Mouse (Mus musculus): ENCODE measurements around the gene Cdc42bpa.
A peak's percentile ranks its signal among the peaks of the same experiment; 100 is the strongest.

Cdc42bpa gene

DNA sequence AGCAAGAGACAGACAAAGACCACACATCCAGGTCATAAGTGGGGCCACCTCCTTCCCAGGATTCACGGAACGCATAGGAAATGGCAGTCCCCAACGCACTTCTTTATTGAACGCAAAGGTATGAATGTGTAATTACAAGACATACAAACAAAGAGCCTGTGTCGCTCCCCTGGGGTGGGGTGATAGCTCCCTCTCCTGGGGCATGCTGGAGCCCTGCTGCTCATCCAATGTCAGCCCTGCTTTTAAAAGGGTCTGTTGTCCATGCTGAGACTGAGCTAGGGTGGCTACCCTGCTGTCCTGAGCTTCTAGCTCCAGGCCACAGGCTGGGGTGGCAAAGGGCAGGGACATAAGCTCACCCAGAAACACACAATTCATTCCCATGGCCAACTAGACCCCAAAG, 206.3 kb downstream of the Cdc42bpa start:
- DNase-seq (ENCODE audit: low read depth, low spot score) = no peak

DNA sequence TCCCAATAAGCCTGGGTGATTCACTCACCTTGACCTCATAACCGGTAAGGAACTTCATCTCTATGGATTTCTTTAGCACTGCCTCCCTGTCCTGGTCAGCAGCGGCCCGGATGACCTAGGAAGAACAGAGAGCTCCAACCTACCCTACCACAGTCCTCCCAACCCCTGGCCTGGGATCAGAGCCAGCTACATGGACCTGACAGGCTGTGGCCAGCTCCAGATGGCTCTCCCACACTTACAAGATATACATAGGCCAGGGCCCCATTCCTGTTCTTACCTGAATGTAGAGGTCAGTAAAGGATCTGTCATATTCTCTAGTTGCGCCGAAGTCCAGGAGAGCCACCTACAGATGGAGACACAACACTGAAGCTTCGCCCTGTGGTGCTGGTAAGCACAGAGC, 208.0 kb downstream of the Cdc42bpa start:
- no peak for DNase-seq (ENCODE audit: low read depth, low spot score)

DNA sequence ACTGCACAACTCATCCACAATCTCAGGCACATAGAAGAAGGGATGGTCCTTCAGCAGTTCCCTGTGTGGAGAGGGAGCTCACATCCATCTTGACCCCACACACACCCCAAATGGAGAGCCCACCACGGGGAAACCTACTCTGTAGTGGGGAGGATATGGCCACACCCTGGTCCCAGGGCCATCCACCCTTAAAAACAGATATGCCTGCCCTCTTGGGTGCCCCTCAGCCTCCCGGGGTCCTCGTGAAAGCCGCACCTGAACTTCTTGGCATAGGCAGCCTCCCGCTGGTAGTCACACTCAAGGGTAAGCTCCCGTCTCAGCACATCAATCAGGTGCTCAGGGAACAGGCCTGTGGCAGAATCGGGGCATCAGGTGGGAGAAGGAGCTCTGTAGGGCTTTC, 208.9 kb downstream of the Cdc42bpa start:
- DNase-seq (ENCODE audit: low read depth, low spot score) = no peak

DNA sequence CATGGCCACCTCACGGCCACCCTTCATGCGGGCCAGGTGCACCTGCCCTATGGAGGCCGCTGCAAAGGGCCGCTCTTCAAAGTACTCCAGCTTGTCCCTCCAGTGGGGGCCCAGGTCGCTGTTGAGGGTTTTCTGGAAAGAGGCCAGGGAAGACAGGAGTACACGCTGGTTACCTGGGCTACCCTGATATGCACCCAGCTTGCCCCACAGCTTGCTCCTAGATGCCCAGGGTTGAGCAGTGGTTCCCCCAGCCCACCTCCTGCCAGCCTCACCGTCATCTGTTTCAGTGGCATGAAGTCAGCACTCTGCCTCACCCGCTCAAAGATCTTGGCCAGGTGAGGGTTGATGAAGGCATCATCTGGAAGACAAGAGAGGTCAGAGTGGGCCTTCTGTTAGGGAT, 209.8 kb downstream of the Cdc42bpa start:
- DNase-seq (ENCODE audit: low read depth, low spot score) = no peak

DNA sequence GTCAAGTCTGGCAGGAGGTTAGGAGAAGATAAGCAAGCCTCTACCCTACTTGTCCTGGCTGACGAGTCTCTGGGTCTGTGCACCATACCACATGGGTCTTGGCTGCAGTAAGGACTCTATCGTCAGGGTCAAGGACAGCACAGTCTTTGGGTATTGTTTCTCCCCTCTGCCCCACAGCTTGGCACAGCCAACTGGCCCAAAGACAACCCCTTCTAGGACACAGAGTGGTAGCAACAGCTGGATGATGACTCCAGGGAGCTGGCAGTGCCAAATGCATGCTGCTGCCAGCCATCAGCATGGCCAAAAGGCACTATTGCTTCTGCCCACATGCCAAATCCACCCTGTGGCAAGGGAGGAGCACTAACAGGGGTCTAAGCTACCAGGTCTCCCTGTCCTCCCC, 211.6 kb downstream of the Cdc42bpa start:
- no peak for DNase-seq (ENCODE audit: low read depth, low spot score)

DNA sequence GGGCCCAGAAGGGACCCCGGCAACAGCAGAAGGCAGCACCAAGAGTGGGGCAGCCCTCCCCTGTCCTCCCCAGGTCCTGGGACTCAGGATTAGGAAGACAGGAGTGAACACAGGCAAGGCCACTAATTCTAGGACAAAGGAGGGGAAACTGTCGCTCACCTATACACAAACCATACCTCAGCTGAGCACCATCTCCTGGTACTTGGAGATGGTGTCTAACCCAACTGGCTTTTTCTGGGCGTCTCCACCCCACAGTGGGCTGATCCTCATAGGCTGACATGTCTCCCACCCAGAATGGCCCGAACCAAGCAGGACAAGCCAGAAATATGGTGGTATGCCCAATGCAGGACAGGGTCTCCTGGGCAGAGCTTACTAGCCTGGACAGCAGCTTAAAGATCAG, 212.3 kb downstream of the Cdc42bpa start:
- DNase-seq (ENCODE audit: low read depth, low spot score) = no peak

DNA sequence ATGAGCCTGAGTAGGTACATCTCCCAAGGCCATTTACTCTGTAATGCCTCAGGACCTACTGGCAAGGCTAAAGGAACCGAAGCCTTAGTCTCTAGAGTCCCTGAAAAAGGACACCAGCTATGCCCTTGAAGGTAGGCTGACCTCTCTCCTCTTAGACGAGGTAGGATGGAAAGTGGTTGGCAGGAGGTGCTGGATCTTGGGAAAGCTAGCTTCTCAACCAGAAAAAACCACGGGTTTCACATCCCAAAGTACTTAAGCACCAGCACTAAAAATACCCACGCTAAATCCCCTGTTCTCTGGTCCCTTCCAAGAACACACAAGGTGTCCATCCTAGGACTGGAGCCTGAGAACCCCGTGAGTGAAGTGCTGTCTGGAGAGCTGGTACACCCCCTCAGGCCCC, 212.7 kb downstream of the Cdc42bpa start:
- no peak for DNase-seq (ENCODE audit: low read depth, low spot score)

DNA sequence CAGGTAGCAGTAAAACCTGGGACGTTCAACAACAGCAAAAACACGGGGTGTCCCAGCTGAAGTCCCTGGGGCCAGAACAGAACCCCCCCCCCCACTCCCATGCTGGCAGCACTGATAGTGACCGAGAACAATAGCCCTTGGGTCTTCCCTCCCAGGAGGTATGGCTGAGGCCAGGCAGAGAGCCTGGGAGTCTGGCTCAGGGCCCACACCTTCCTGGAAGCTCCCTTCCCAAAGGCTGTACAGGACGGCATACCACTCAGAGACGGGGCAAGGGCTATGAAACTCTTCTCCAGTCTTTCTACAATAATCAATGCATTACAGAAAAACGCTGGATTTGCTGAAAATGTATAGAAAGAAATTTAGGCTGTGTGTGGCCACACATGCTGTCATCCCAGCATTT, 214.4 kb downstream of the Cdc42bpa start:
- DNase-seq (ENCODE audit: low read depth, low spot score) = no peak

DNA sequence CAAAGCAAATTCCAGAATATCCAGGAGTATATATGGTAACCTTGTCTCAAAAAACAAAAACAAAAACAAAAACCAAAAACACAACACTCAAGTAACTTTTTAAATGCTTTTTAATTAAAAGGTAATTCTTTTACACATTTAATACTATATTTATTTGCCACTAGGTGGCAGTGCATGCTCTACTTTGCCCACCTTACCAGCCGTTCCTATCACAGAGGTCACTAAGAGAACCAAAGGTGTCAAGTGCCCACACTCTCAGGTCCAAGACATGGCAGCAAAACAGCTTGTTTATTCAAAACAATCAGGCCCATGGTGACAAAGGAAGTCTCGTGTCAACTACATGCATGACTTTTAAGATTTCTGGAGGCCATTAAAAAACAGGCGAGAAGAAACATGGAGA, 214.9 kb downstream of the Cdc42bpa start:
- DNase-seq (ENCODE audit: low read depth, low spot score) = peak; percentile 35

DNA sequence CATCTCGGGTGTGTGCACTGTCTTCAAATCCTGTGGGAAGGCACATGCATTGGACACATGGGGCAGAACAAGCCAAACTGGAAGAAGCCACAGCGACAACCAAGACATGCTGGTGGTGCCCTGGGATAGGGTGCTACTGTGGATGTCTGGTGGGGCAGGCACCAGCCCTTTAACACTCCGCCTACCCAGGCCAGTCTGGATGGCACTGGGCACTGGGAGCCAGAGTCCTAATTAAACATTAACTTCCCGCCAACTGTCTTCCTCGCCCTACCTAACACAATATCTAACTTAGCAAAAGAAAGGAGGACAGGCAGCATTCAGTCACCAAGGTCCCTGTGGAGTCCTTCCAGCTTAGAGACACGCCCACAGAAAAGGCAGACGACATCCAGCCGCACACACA, 215.4 kb downstream of the Cdc42bpa start:
- DNase-seq (ENCODE audit: low read depth, low spot score) = no peak

DNA sequence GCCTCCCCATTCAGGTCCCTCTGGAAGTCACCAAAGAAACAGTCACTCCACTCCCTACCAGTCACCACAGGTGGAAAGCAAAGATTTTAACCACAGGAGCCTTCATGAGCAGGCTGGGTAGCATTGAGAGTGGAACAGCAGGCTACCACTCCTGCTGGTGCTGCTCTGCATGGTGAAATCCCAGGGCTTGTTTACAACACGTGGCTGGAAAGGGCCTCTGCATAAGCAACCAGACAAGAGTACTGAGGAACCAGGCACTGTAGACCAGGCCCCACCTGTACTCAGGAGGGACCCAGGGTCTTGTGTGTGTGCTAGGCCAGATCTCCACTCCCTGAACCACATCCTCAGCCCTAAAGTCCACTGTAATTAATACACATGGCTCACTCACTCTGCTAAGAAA, 216.5 kb downstream of the Cdc42bpa start:
- DNase-seq (ENCODE audit: low read depth, low spot score) = no peak

DNA sequence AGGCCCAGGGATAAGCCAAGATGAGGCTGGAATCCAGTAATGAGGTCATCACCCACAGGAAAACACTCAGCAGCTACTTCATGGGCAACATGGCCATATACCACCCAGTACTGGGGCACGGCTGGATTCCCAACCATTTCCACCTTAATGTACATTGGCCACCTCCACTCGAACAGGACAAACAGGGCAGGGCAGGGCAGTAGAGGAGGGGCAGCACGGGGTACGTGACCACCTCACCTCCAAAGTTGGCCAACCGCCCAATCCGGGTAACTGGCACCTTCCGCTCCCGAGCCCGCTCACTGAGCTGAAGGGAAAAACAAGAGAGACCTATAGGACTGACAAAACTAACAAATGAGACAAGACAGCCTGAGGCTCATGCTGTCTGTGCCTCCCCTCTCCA, 218.1 kb downstream of the Cdc42bpa start:
- DNase-seq (ENCODE audit: low read depth, low spot score) = no peak

DNA sequence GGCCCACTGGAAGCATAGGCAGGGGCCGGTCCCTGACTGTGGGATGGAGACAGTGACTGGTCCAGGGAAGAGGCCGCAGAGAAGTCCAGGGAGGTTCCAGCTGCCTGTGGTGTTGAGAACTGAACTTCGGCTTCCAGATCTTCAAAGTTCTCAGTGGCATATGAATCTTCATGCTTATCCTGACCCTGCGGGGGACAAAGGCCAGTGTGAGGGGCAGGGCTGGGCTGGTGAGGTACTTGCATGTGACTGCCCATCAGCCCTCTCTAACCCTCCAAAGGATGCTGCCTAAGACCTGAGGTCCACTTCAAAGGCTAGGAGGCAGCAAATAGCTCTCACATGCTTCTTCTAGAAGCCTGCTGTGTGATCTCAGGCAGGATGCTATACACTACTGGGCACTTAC, 218.8 kb downstream of the Cdc42bpa start:
- no peak for DNase-seq (ENCODE audit: low read depth, low spot score)

DNA sequence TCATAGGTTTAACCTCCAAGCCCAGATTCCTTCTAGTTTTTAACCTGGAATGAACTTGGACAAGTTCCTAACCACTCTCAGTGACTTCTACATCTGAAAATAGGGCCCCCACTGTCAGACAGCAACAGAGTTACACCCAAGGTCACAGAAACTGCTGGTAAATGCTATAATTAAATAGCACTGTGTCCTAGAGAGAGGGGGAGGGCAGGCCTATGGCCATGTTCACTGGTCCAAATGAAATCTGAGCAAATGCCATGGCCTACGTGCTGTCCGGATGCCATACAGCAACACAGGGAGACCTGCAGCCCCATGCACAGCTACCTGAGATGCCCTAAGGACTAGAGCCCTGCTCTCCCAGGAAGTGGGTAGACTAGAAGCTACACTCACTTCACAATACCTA, 219.6 kb downstream of the Cdc42bpa start:
- no peak for DNase-seq (ENCODE audit: low read depth, low spot score)

DNA sequence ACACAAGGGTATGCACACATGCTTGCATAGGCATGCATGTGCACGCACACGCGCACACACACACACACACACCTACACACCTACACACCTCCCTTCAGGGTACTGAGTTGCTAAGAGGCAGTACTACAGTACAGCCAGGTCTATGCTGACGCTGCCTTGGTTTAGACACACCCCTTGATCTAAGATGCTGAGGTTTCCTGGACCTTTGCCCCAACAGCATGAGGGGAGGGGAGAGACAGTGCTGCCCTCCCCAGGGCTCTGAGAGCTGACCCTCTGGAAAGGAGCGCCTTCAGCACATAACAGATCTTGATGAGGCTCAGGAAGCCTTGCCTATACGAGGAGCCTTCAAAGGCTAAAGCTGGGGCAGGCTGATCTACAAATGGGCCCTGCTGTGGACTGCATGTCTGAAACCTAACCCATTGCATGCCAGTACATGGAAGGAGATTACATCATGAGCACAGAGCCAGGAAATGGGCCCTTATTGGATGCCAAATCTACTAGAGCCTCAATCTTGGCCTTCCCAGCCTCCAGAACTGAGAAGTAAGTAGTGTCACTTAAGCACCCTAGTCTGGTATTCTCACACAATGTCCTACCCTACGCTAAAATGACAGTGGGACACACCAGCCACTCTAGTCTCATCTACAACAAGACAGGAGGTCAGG, 221.2 kb downstream of the Cdc42bpa start:
- no peak for DNase-seq (ENCODE audit: low read depth, low spot score)

DNA sequence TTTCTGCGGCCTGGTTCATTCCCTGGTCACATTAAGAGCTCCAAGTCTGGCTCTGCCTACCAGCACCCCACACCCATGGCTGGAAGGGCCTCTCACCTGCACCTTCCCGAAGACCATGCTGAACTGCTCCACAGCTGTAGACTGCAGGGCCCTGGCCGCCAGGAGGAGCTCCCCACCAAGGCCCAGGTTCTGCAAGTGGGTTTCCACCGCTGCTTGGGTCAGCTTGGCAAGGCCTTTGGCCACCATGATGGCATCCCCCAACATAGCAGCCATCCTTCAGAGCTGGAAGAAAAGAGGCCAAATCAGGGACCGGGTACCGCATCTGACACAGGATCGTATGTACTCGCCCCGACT, 221.7 kb downstream of the Cdc42bpa start:
- no peak for DNase-seq (ENCODE audit: low read depth, low spot score)

DNA sequence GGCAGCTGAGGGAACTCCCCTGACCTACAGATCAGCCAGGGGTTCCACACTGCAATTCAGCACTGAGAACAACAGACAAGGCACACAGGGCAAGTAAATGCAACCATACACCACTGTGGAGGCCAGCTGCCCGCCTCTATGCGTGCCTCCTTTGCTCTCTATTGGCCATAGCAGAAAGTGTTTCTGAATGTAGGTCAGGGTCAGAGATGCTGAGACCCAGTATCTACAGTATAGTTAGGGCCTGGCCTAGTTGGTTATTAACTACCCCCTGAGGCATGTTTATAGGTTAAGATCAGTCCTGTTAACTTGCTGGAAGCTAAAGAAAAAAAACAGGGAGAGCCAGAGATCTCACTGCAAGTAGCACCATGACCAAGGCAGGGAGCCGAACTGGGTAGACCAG, 222.5 kb downstream of the Cdc42bpa start:
- DNase-seq (ENCODE audit: low read depth, low spot score) = no peak

DNA sequence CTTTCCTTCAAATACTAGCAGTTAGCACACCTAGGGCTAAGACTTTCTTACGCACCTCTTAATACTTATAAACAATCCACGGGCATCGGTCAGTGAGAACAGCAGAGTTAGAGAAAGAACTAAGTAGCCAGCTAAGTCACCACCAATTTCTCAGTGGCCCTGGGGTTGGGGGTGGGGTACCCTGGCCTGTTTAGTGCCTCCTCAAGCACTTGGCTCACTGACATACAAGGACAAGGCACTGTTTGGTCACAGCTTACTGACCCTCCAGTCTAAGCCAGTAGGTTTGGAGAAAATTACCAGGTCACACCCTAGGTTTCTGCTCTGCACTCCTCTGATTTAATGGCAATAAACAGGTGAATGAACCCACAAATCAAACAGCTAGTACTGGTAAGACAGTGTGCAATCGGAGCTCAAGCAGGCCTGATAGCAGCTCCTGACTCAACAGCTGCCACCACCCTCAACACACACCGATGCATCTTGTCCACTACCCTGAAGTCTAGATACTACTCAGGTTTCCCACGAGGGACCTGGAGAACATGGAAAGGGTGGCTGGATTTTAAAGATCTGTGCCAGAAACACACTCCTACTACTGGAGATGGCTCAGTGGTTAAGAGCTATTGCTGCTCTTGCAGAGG, 223.4 kb downstream of the Cdc42bpa start:
- DNase-seq (ENCODE audit: low read depth, low spot score) = no peak

DNA sequence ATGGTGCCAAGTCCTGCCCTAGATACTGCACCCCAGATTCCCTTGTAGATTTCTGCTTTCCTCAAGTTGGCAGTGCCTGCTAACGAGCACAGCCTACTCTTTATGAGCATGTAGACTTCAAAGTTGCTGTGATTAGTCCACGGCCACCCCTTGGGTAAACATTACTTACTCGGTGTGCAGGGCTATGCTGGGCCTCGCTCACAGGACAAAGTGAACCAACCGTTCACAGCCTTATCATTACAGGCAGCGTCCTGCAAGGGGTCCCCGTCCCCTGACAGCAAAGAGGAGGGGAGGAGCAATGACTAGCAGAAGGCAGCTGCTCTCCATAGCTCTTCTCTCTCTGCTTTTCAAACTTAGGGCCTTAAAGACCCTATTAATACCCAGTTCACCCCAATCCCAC, 224.5 kb downstream of the Cdc42bpa start:
- no peak for DNase-seq (ENCODE audit: low read depth, low spot score)

DNA sequence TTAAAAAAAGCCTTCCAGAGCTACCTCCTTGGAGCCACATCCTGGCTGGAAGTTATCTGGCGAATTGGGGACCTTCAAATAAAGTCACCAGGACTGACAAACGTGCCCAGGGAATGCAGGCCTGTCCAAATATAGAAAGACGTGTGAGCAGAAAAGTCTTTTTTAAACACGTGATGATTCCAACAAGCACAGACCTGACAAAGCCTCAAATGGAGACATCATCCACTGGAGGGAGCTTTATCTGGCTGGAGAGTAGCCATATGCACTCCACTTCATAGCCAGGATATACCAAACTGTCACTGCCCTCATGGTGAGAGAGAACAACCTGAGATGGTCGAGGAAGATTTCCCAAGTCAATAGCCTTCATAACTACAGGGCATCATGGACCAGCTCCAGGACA, 225.6 kb downstream of the Cdc42bpa start:
- DNase-seq (ENCODE audit: low read depth, low spot score) = no peak

DNA sequence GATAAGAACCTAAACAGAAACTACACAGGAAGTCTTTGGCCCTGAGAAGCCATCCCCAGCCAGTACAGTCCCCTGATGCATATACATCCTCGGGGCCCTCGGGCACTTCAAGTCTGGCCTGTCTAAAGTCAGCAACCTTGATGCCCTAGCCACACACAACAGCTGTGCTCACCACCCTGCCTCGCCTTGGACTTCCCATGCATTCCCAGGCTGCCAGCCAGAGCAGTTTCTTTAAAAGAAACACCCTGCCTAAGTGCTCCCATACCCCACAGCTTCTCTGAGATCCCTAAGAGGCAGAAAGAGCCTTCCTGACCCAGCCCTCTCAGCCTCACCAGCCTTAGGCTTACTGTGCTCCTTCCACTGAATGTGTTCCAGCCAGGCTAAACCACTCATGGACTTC, 226.1 kb downstream of the Cdc42bpa start:
- DNase-seq (ENCODE audit: low read depth, low spot score) = no peak

DNA sequence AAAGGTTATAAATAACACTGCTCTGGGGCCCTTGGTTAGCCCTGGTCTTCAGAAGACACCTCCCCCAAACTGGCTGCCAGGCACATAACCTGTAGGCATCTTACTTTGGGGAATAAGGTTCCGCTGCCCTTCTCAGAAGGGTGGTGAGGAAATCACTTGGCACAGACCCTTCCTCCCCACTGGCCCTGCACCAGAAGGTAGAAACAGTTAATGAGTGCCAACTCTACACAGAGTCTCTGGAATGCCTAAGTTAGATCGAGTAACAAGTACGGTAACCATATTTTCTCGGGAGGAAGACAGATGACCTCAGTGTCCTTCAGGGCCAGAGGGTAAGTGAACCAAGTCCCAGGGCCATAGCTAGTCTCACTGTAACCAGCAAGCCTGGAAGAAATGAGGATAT, 228.7 kb downstream of the Cdc42bpa start:
- DNase-seq (ENCODE audit: low read depth, low spot score) = no peak

DNA sequence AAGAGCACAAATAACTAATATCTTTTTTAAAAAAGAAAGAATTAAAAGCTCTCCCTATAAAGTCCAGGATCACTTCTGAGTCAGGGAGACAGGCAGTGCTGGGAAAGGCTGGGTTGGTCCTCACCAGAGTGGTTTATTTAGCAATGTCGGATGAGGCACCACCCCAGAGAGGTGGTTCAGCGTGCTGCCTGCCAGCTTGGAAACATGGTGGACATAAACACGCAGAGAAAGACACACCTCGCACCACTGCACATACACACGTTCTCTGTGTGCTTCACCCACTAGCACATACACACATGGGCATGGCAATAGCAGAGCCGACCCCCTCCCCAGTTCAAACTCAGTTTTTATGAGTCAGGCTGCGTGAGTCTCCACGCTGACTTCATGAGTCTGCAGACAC, 230.8 kb downstream of the Cdc42bpa start:
- no peak for DNase-seq (ENCODE audit: low read depth, low spot score)

DNA sequence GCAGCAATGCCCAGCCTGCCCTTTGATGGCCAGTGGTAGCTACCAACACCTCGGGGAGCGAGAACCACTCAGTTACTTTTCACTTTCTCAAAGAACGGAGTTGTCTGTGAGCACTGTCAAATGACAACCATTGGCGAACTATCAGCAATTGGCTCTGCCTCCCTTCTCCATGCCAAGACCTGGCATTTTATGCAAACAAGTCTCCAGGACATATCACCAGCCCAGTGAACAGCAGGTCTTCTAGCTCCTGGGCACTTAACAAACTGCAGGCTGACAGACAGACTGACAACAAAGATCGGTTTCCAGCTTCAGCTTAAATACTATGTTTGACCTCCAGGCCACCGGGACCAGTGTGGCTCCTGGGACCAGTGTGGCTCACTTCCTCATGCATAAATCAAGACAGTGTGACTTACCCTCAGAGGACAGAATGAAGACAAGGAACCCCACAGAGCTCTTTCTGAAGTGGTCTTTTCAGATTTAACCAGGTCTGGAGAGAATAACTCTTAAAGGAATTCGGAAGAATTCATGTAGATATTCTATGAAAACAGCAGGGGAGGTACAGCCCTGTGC, 231.5 kb downstream of the Cdc42bpa start:
- no peak for DNase-seq (ENCODE audit: low read depth, low spot score)

Data from forelimb bud, embryonic 11.5 days (tissue).